In the genomic region with DNA sequence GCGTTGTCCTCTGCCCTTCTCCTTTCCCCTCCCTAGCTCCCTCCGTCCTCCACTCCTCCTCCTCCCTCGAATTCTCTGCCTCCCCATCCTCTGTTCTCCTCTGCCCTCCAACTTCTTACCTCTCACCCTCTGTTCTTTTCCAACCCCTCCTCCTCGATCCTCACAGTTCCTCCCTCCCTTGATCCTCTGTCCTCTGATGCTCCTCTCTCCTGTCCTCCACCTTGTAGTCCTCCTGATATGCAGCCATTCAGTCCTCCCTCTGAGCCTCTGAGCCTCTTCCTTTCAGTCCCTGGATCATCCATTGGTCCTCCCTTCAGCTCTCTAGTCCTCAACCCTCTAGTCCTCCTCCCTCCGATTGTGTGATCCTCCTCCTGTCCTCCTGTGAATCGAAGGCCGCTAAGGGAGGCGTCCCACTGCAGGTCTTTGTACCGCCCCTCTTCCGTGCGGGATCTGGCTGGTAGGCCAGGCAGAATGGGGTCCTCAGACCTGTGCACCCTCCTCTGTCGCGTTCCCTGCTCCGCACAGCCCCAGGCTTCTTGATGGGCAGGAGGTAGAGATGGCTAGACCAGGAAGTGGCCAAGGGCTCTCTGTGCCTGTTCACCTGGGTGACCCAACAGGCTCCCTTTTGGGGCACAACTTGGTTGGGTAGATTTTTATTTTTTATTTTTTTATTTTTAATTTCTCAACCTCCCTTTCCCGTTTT, we compare ENCODE assay signal across 8 mouse cellular contexts. TPM values are rescaled to one million over a fixed set of nuclear protein-coding genes. Genes with fewer than 3 reads are reported as not detected.
DNase-seq lines count a peak whose midpoint lies in the region; ATAC-seq and TF ChIP-seq lines count a peak whose summit lies in the region.

No protein-coding gene starts in this region.

- TF ChIP-seq CTCF in Patski (IDR thresholded peaks at IDR 0.05) = no peak

- H3K36me3 ChIP-seq in kidney, embryonic 14.5 days (ENCODE audit: control insufficient read depth, insufficient read depth, low read length) = peaks cover 13% of the 10 kb centered on the region; the same call in 1 of the 2 replicates
- H3K36me3 ChIP-seq in forebrain, embryonic 10.5 days (replicated peaks) = peaks cover 50% of the 10 kb centered on the region
- peaks cover 28% of the 10 kb centered on the region for H3K36me3 ChIP-seq in limb, embryonic 15.5 days
- peaks cover 3% of the 10 kb centered on the region for H3K36me3 ChIP-seq in stomach, embryonic 14.5 days (ENCODE audit: control insufficient read depth, insufficient read depth, low read length)

- H3K4me3 ChIP-seq in kidney, embryonic 14.5 days (ENCODE audit: low read length) = peak overlapping the region; percentile 76
- peak overlapping the region; percentile 68 for H3K4me3 ChIP-seq in forebrain, embryonic 10.5 days
- peak overlapping the region; percentile 77 for H3K4me3 ChIP-seq in limb, embryonic 15.5 days
- H3K4me3 ChIP-seq in stomach, embryonic 14.5 days (ENCODE audit: low read depth, low read length) = peak overlapping the region; percentile 71

- in situ Hi-C loops in Patski (cut with MboI; ENCODE audit: low pct_unique_long_range_greater_than_20kb) = no loop called here

- H3K9me3 ChIP-seq in kidney, embryonic 14.5 days (ENCODE audit: control insufficient read depth, low read length) = no peaks in the 10 kb centered on the region
- no peaks in the 10 kb centered on the region for H3K9me3 ChIP-seq in forebrain, embryonic 10.5 days
- no peaks in the 10 kb centered on the region for H3K9me3 ChIP-seq in limb, embryonic 15.5 days
- H3K9me3 ChIP-seq in stomach, embryonic 14.5 days (ENCODE audit: control insufficient read depth, low read depth, low read length) = no peaks in the 10 kb centered on the region

- peaks cover 15% of the 10 kb centered on the region for H3K4me1 ChIP-seq in kidney, embryonic 14.5 days (ENCODE audit: control insufficient read depth, insufficient read depth, low read length)
- H3K4me1 ChIP-seq in forebrain, embryonic 10.5 days = peaks cover 25% of the 10 kb centered on the region
- peaks cover 26% of the 10 kb centered on the region for H3K4me1 ChIP-seq in limb, embryonic 15.5 days
- peaks cover 12% of the 10 kb centered on the region for H3K4me1 ChIP-seq in stomach, embryonic 14.5 days (ENCODE audit: control insufficient read depth, insufficient read depth, low read length)

- CTCF ChIA-PET in Patski (lab: Charles Lee) = no interaction called here

- peak overlapping the region; percentile 72 for H3K9ac ChIP-seq in kidney, embryonic 14.5 days (ENCODE audit: low read depth, low read length)
- peak overlapping the region; percentile 55 for H3K9ac ChIP-seq in limb, embryonic 15.5 days
- peak overlapping the region; percentile 53 for H3K9ac ChIP-seq in stomach, embryonic 14.5 days (replicated peaks; ENCODE audit: low read depth, low read length)

- DNase-seq in kidney, postnatal 36 days = no peak
- no peak for DNase-seq in Patski (ENCODE audit: low read depth, low spot score)
- peak; percentile 27 for DNase-seq in forebrain, embryonic 10.5 days (ENCODE audit: extremely low spot score, low spot score)
- no peak for DNase-seq in right cerebral cortex, adult 2 months (ENCODE audit: low spot score in 2 of 2)
- DNase-seq in ovary, adult 18-20 months (ENCODE audit: low spot score) = no peak

- WGBS in kidney, embryonic 14.5 days = 6% methylated on average over 15 of the region's 15 CpGs
- WGBS in forebrain, embryonic 10.5 days = 7% methylated on average over 15 of the region's 15 CpGs
- 5% methylated on average over 15 of the region's 15 CpGs for WGBS in limb, embryonic 15.5 days
- WGBS in stomach, embryonic 14.5 days = 5% methylated on average over 15 of the region's 15 CpGs

- POLR2A ChIA-PET in Patski (lab: Charles Lee) = no interaction called here

- H3K4me2 ChIP-seq in kidney, embryonic 14.5 days (replicated peaks; ENCODE audit: low read depth, low read length) = peak overlapping the region; percentile 83
- peak overlapping the region; percentile 91 for H3K4me2 ChIP-seq in limb, embryonic 15.5 days
- peak overlapping the region; percentile 89 for H3K4me2 ChIP-seq in stomach, embryonic 14.5 days (replicated peaks; ENCODE audit: low read depth, low read length)

- no peak; the same call in 1 of the 2 replicates for ATAC-seq in kidney, embryonic 14.5 days (ENCODE audit: low FRiP score, low TSS enrichment)
- peak; percentile 3 for ATAC-seq in Patski
- no peak for ATAC-seq in limb, embryonic 15.5 days (ENCODE audit: insufficient number of reproducible peaks, low FRiP score, low TSS enrichment, low read depth)
- 0 out of 2 replicates have a peak, but pooled peaks have one; percentile 2 for ATAC-seq in stomach, embryonic 14.5 days (ENCODE audit: insufficient number of reproducible peaks, insufficient read depth, low FRiP score, low read depth)

- H3K27ac ChIP-seq in kidney, embryonic 14.5 days (ENCODE audit: low read depth, low read length) = peak overlapping the region; percentile 39
- H3K27ac ChIP-seq in forebrain, embryonic 10.5 days = peak overlapping the region; percentile 86
- H3K27ac ChIP-seq in limb, embryonic 15.5 days = peak overlapping the region; percentile 86
- H3K27ac ChIP-seq in stomach, embryonic 14.5 days (ENCODE audit: low read length) = peak overlapping the region; percentile 52; the same call in 1 of the 2 replicates

- H3K27me3 ChIP-seq in kidney, embryonic 14.5 days (ENCODE audit: control insufficient read depth, insufficient read depth, low read length) = no peaks in the 10 kb centered on the region
- H3K27me3 ChIP-seq in Patski = no peaks in the 10 kb centered on the region
- H3K27me3 ChIP-seq in forebrain, embryonic 10.5 days (ENCODE audit: poor library complexity, severe bottlenecking) = no peaks in the 10 kb centered on the region
- no peaks in the 10 kb centered on the region for H3K27me3 ChIP-seq in limb, embryonic 15.5 days
- H3K27me3 ChIP-seq in stomach, embryonic 14.5 days (ENCODE audit: control insufficient read depth, insufficient read depth, low read length) = no peaks in the 10 kb centered on the region

RNA-seq across cellular contexts. Expression of gene 2410131K14Rik, which starts 0.7 kb away (rescaled TPM):
- polyA plus RNA-seq in kidney, embryonic 14.5 days (2014; fragmentation: Nextera tagmentation; extraction: Ambion mirVana) = 8.4 and 10.9 TPM in 2 replicates
- 17.7 TPM for polyA plus RNA-seq in Patski (2021)
- 11.1 and 12.1 TPM in 2 replicates for polyA plus RNA-seq in forebrain, embryonic 10.5 days (2016; fragmentation: Nextera tagmentation; extraction: Ambion mirVana)
- 9.3 and 9.7 TPM in 2 replicates for polyA plus RNA-seq in limb, embryonic 15.5 days (2015; fragmentation: Nextera tagmentation; extraction: Ambion mirVana)
- 7.8 and 9.2 TPM in 2 replicates for polyA plus RNA-seq in stomach, embryonic 14.5 days (2014; fragmentation: Nextera tagmentation; extraction: Ambion mirVana)

RNA-seq across cellular contexts. Expression of gene Rnft2, which starts 0.8 kb away (rescaled TPM):
- 3.2 and 4.2 TPM in 2 replicates for polyA plus RNA-seq in kidney, embryonic 14.5 days (2014; fragmentation: Nextera tagmentation; extraction: Ambion mirVana)
- polyA plus RNA-seq in Patski (2021) = 5.5 TPM
- 4.3 and 4.9 TPM in 2 replicates for polyA plus RNA-seq in forebrain, embryonic 10.5 days (2016; fragmentation: Nextera tagmentation; extraction: Ambion mirVana)
- polyA plus RNA-seq in limb, embryonic 15.5 days (2015; fragmentation: Nextera tagmentation; extraction: Ambion mirVana) = 2.8 and 2.9 TPM in 2 replicates
- 2.6 and 3.9 TPM in 2 replicates for polyA plus RNA-seq in stomach, embryonic 14.5 days (2014; fragmentation: Nextera tagmentation; extraction: Ambion mirVana)

Comparison
In these comparisons a context has a peak if more than half of its experiments do, and no peak if none do; other contexts are left out.
1. ATAC-seq: peak in Patski (single experiment) and stomach, embryonic 14.5 days (single experiment); none in kidney, embryonic 14.5 days (single experiment) and limb, embryonic 15.5 days (single experiment).
2. Peak in every context shown above with its lines, with median percentiles within 50 percentile points of each other: H3K27ac ChIP-seq, H3K4me2 ChIP-seq, H3K4me3 ChIP-seq and H3K9ac ChIP-seq.